ENCODE assay signal across 8 mouse cellular contexts in genomic region chr11:9136471-9136870, GRCm38 (mm10). TPM values are rescaled to one million over a fixed set of nuclear protein-coding genes. Genes with fewer than 3 reads are reported as not detected.
A peak's percentile ranks its signal among the peaks of the same experiment; 100 is the strongest.
DNase-seq lines count a peak whose midpoint lies in the region; ATAC-seq lines count a peak whose summit lies in the region.

No protein-coding gene starts in this region.

- WGBS in heart, embryonic 10.5 days: 21% methylated on average over 5 of the region's 5 CpGs
- WGBS in intestine, embryonic 14.5 days: 19% methylated on average over 5 of the region's 5 CpGs
- whole genome bisulfite sequencing in midbrain, embryonic 12.5 days: 22% methylated on average over 5 of the region's 5 CpGs

- ATAC-seq in intestine, embryonic 14.5 days (replicated peaks; ENCODE audit: low FRiP score, low TSS enrichment, low read depth): peak; percentile 61; the same call in 1 of the 2 replicates
- peak; percentile 75 for ATAC-seq in midbrain, embryonic 12.5 days (ENCODE audit: low FRiP score, low read depth)

- 0 out of 2 replicates have a peak, but pooled peaks cover 1% of the 10 kb centered on the region for H3K36me3 ChIP-seq in heart, embryonic 10.5 days
- no peaks in the 10 kb centered on the region for H3K36me3 ChIP-seq in intestine, embryonic 14.5 days (ENCODE audit: control insufficient read depth, insufficient read depth, low read length)
- H3K36me3 ChIP-seq in midbrain, embryonic 12.5 days: no peaks in the 10 kb centered on the region

- no peak overlapping the region for H3K9ac ChIP-seq in intestine, embryonic 14.5 days (ENCODE audit: low read length)
- H3K9ac ChIP-seq in midbrain, embryonic 12.5 days (replicated peaks): no peak overlapping the region

- no peak overlapping the region for H3K4me2 ChIP-seq in intestine, embryonic 14.5 days (ENCODE audit: low read length)
- H3K4me2 ChIP-seq in midbrain, embryonic 12.5 days (replicated peaks): no peak overlapping the region

- H3K4me1 ChIP-seq in heart, embryonic 10.5 days: no peaks in the 10 kb centered on the region
- no peaks in the 10 kb centered on the region for H3K4me1 ChIP-seq in intestine, embryonic 14.5 days (replicated peaks; ENCODE audit: control insufficient read depth, insufficient read depth, low read length)
- no peaks in the 10 kb centered on the region for H3K4me1 ChIP-seq in midbrain, embryonic 12.5 days

- H3K27ac ChIP-seq in heart, embryonic 10.5 days: no peak overlapping the region
- no peak overlapping the region for H3K27ac ChIP-seq in intestine, embryonic 14.5 days (ENCODE audit: low read depth)
- H3K27ac ChIP-seq in midbrain, embryonic 12.5 days (replicated peaks): no peak overlapping the region

- no peaks in the 10 kb centered on the region for H3K27me3 ChIP-seq in heart, embryonic 10.5 days (ENCODE audit: insufficient read depth, poor library complexity, severe bottlenecking)
- H3K27me3 ChIP-seq in intestine, embryonic 14.5 days (replicated peaks; ENCODE audit: control insufficient read depth, insufficient read depth, low read length): no peaks in the 10 kb centered on the region
- no peaks in the 10 kb centered on the region for H3K27me3 ChIP-seq in midbrain, embryonic 12.5 days

- no peaks in the 10 kb centered on the region for H3K9me3 ChIP-seq in heart, embryonic 10.5 days
- H3K9me3 ChIP-seq in intestine, embryonic 14.5 days (ENCODE audit: control insufficient read depth, low read length): no peaks in the 10 kb centered on the region
- H3K9me3 ChIP-seq in midbrain, embryonic 12.5 days: no peaks in the 10 kb centered on the region

- no peak overlapping the region for H3K4me3 ChIP-seq in heart, embryonic 10.5 days
- no peak overlapping the region for H3K4me3 ChIP-seq in intestine, embryonic 14.5 days (ENCODE audit: low read depth, low read length)
- H3K4me3 ChIP-seq in midbrain, embryonic 12.5 days: no peak overlapping the region

- peak; percentile 92 for DNase-seq in heart, adult 11 months
- no peak for DNase-seq in heart, embryonic 10.5 days (ENCODE audit: low spot score)
- DNase-seq in cerebellum, postnatal 14 days: peak; percentile 94
- peak; percentile 38 to 84 for DNase-seq in frontal cortex, postnatal 14 days (ENCODE audit: low spot score in 2 of 2)
- peak; percentile 93 for DNase-seq in intestine, embryonic 14.5 days (ENCODE audit: low spot score)
- peak; percentile 23 to 90 for DNase-seq in left cerebral cortex, adult 9 months (ENCODE audit: low spot score in 2 of 2)
- DNase-seq in spleen, postnatal 10 days (ENCODE audit: low spot score in 2 of 2): peak; percentile 55 to 73

RNA-seq across cellular contexts. Expression of gene Upp1, which starts 18.6 kb away (rescaled TPM):
- polyA plus RNA-seq in heart, embryonic 10.5 days (2016; fragmentation: Nextera tagmentation; extraction: Ambion mirVana): 11.9 and 18.4 TPM in 2 replicates
- polyA plus RNA-seq in intestine, embryonic 14.5 days (2014; fragmentation: Nextera tagmentation; extraction: Ambion mirVana): 4.7 and 6.7 TPM in 2 replicates
- polyA plus RNA-seq in midbrain, embryonic 12.5 days (2016; fragmentation: Nextera tagmentation; extraction: Ambion mirVana): 4.1 and 4.4 TPM in 2 replicates

RNA-seq across cellular contexts. Expression of gene Abca13, which starts 55.3 kb away (rescaled TPM):
- polyA plus RNA-seq in heart, embryonic 10.5 days (2016; fragmentation: Nextera tagmentation; extraction: Ambion mirVana): 0.01 TPM in 1 of 2 replicates, not detected in the other
- 0.03 and 0.07 TPM in 2 replicates for polyA plus RNA-seq in intestine, embryonic 14.5 days (2014; fragmentation: Nextera tagmentation; extraction: Ambion mirVana)
- 0.01 TPM in 1 of 2 replicates, not detected in the other for polyA plus RNA-seq in midbrain, embryonic 12.5 days (2016; fragmentation: Nextera tagmentation; extraction: Ambion mirVana)
